Mouse (Mus musculus): Measurements from ENCODE around the gene Rasa3. TPM values are rescaled to one million over a fixed set of nuclear protein-coding genes. Genes with fewer than 3 reads are reported as not detected.
A peak's percentile ranks its signal among the peaks of the same experiment; 100 is the strongest.

The Rasa3 gene
- polyA plus RNA-seq, 2 experiments from 2014 or later: 89.4 to 115 TPM

DNA sequence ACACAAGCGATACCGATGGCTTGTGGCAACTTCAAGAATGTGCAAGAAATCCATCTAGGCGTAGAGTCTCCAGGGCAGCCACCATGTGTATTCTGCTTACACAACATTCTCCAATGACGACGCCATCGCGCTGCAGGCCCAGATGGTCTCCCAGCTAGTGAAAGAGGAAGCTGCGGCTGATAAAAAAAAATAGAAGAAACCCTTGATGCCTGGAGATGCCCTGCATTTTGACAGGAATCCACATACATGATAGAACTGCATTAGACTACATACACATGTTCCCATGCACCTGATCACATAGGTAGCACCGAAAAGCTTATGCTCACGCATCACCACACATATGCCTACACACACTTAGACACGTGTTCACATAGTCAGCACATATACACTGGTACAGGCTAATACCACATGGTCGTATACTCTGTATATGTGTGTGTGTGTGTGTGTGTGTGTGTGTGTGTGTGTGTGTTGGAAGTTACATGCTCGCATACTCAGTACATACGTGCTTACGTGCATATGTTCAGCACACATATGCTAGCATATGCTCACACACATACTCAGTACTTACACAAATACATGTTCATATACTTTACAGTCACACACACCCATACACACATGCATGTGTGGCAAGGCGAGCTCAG lies 8.4 kb upstream of the Rasa3 start:
- ATAC-seq: peak; percentile 3

DNA sequence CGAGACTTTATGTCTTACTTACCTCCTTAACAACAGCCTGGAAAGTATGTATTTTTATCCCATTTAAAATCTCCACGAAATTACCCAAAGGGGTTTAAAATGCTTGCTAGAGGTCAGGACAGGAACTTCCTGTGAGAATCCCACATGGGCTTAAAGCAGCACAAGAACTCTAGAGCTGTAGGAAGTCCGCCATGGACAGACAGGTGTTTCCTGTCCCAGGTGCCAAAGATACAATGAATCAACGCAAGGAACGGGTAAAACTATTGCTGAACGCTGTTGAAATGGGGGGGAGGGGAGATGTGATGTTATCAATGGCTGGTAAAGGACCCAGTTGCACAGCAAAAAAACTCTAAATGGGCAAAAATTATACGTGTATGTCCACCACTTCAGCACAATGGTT lies 6.7 kb upstream of the Rasa3 start:
- ATAC-seq: no peak

DNA sequence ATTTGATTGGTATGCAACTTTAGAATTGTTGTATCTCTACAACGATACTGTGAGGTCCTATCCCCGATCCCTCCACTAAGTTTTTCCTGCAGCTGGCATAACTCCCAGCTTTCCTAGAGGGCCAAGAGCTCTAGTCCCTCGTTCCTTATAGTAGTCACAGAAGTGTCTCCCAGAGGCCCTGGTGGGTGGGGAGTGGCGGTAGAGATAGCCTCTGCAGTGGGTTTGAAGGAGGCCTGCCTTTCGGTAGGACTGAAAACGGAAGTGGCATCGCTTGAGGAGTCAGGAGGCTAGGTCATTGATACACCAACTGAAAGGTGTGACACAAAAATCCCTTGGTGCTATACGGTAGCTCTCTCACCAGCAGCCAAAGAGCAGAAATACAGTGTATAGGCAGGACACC lies 779 bp upstream of the Rasa3 start:
- no peak for ATAC-seq

DNA sequence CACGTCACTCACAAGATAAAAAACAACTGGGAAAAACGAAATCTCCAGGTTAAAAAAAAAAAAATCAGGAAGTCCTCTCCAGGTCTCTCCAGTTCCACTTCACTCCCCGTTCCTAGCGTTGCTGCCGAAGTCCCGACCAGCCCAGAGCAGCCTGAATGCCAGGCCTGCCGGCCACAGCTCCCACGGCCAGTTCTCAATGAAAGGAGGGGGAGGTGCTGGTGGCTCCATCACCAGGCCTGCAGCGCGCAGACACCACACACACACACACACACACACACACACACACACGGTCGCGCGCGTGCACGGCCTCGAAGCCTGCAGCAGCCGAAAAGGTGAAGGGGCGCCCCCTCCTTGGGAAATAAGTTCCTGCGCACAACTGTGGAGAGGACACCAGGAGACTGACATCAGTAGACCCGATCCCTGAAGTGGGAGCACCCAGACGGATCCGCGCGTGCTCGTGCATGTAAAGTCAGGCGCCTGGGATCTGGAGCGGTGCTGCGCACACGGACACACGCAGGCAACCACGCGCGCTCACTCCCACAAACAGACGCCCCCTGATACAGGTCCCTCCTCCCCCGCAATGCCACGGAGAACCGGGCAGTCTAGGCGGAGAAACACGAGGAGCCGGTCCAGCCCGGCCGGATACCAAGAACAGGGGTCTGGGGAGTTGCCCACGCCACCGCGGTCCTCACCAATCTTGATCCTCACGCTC lies 546 bp downstream of the Rasa3 start:
- peak; percentile 11 for ATAC-seq

DNA sequence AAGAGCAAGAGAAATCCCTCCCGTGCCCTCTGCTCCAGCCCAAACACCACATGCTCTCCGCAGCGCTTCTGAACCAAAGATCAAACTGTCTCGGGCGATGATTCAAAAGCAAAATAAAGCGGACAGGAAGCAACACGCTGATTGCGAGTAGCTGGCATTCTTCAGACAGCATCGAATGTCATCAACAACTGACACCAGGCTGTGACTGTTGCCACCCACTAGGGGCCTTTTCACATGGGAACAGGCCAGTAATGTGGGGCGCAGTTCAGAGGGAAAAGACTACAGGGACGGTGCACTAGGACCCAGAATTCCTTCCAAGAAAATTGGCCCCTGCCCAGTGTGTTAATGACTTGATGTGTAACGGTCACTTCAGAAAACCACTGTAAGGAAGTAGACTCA lies 1.1 kb downstream of the Rasa3 start:
- peak; percentile 29 for ATAC-seq

GRCm38 (mm10) chr8:13675524-13675923 lies 1.9 kb downstream of the Rasa3 start:
- no peak for ATAC-seq

DNA sequence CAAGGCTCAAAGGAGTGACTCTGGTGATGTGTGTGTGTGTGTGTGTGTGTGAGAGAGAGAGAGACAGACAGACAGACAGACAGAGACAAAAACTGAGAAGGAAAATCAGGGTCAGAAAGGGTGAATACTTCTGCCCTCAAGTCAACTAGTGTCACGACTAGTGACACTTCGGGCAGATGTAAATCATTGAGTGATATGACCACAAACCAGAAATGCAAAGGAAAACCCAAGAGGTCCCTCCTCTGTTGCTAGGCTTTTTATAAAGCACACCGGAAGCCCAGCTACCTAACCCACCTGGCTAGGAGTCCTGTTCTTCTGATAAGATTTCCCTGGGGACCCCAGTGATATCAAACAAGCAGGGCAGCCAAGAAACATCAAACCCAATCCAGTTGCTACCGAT lies 2.3 kb downstream of the Rasa3 start:
- peak; percentile 11 for ATAC-seq

- peak; percentile 16 for ATAC-seq
These were observed 3.0 kb downstream of the Rasa3 start for GRCm38 (mm10) chr8:13674294-13675010.

- ATAC-seq: no peak
These were observed 4.2 kb downstream of the Rasa3 start for GRCm38 (mm10) chr8:13673215-13673614.

DNA sequence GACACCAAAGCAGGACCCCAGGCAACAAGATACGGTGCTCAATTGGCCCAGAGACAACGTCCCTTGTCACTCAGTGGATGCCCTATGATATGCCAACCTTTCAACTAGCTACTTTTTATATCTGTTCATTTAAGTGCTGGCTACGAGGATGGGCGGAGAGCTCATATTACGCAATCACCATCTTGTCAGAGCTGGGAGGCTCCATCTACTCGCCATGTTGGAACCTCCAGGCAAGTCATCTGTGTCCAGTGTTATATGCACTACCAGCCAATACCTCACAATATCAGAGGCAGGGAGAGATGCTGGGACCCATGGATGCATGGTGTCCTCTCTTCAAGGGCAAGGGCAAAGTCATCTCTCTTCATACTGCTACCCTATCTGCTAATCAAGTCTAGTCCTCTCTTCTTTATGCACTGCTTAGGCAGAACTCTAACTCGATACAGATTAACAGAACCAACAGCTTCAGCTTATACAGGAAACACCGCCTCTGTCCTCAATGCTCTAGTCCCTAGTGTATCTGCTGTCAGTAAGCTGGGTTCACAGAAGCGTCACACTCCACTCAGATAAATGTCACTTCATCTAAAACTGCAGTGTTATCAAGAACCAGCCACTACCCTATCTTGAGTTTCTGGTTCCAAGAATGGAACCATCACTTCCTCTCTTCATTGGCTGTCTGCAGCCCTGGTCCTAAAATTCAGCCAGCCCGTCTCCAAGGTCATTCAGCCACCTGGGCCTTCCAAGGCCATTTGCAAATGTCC lies 6.0 kb downstream of the Rasa3 start:
- peak; percentile 12 for ATAC-seq

- no peak for ATAC-seq
These were observed 7.4 kb downstream of the Rasa3 start for GRCm38 (mm10) chr8:13670011-13670471.

DNA sequence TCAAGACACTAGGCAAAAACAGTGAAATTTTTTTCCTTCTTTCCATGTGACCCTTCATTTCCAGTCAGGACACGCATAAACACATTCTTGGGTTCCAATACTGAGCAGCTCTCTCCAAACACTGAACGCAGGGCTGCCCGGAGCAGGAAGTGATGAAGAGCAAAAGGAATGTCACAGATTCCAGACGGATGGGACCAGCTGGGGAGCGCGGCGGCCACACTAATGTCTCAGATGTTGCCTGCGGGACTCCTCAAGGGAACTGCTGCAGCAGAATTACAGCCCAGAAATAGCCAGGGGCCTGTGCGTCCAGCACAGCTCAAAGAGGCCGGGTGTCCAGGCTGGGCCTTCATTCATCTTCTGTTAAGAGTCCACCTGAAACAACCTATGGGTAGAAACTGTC lies 9.0 kb downstream of the Rasa3 start:
- ATAC-seq: no peak

GRCm38 (mm10) chr8:13667917-13668316 lies 9.5 kb downstream of the Rasa3 start:
- ATAC-seq: no peak

- no peak for ATAC-seq
These were observed 11.5 kb downstream of the Rasa3 start for GRCm38 (mm10) chr8:13665944-13666343.

GRCm38 (mm10) chr8:13665538-13665937 lies 11.9 kb downstream of the Rasa3 start:
- ATAC-seq: no peak

GRCm38 (mm10) chr8:13664711-13665210 lies 12.6 kb downstream of the Rasa3 start:
- no peak for ATAC-seq

GRCm38 (mm10) chr8:13660323-13660722 lies 17.1 kb downstream of the Rasa3 start:
- peak; percentile 83 for ATAC-seq

- ATAC-seq: no peak
These were observed 19.9 kb downstream of the Rasa3 start for GRCm38 (mm10) chr8:13657479-13657878.

DNA sequence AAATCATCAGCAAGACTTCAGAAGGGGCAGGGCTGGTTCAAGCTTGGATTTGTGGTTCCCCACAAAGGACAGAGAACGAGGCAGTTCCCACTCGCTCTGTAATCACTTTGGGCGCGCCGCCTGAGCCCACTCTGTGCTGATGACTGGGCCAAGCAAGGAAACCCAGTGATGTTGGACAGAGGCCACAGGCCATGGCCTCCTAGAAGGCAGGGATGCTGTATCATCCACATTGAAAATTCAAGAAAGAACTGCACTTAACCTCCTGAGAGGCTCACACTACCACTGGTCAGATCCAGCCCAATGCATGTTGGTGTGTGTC lies 22.4 kb downstream of the Rasa3 start:
- ATAC-seq: no peak

- no peak for ATAC-seq
These were observed 22.9 kb downstream of the Rasa3 start for GRCm38 (mm10) chr8:13654350-13655032.

DNA sequence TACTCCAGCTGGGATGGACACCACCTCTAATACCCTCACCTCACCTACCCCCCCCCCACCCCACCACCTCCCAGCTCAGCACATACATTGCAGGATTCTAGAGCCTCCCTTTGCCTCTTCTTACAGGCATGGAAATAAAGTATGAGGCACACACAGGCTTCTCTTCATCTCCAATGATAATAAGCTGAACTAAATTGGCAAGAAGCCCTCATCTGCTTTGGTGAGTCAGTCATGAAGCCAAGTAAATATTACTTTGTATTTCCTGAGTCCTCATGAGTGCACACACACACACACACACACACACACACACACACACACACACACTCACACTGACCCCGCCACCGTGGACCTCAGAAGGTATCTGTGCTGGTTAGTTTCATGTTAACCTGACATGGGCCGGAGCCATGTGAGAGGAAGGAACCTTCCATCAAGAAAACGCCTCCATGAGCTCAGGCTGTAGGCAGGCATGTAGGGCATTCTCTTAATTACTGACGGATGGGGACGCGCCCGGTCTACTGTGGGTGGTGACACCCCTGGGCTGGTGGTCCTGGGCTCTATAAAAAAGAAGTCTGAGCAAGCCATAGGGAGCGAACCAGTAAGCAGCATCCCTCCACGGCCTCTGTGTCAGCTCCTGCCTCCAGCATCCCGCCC lies 26.7 kb downstream of the Rasa3 start:
- no peak for ATAC-seq

- peak; percentile 67 for ATAC-seq
These were observed 28.3 kb downstream of the Rasa3 start for GRCm38 (mm10) chr8:13649154-13649515.

All from activated CD4-positive, CD25-positive, alpha-beta regulatory T cell, adult 4 months (primary cell).